Mouse (Mus musculus) layer of hippocampus, postnatal 10 days (tissue): Measurements from ENCODE around the gene Bcat1. TPM values are rescaled to one million over a fixed set of nuclear protein-coding genes. Genes with fewer than 3 reads are reported as not detected.
"Not testable (repeated sequence)": the region's sequence is repeated elsewhere in the genome, so short reads cannot be mapped to it uniquely, and the experiment has no call there.

Experiments
- DNase-seq, 2 experiments: peaks; one replicate each; pipeline ENCODE4 v3.0.0; 2021; ENCODE audit warnings: low spot score in 2 of 2
- total RNA-seq, 2 experiments: library from RNA; stranded (reverse); gene quantifications; 2 replicates each; pipeline ENCODE4 v1.2.3; 2021

The Bcat1 gene
- total RNA-seq, 2 experiments from 2014 or later: 78.6 to 79.6 TPM

GRCm38 (mm10) chr6:145094431-145094830 is 18.4 kb upstream of the Bcat1 start:
- no peak for DNase-seq

- DNase-seq: not testable (repeated sequence)
These were observed 17.1 kb upstream of the Bcat1 start for GRCm38 (mm10) chr6:145093038-145093622.

- no peak for DNase-seq
These were observed 16.0 kb upstream of the Bcat1 start for GRCm38 (mm10) chr6:145091998-145092397.

GRCm38 (mm10) chr6:145090928-145091327 is 14.9 kb upstream of the Bcat1 start:
- no peak for DNase-seq

- DNase-seq: no peak
These were observed 14.3 kb upstream of the Bcat1 start for GRCm38 (mm10) chr6:145090201-145090863.

- no peak for DNase-seq
These were observed 13.4 kb upstream of the Bcat1 start for GRCm38 (mm10) chr6:145089373-145089772.

GRCm38 (mm10) chr6:145088451-145089113 is 12.6 kb upstream of the Bcat1 start:
- DNase-seq: no peak

- no peak for DNase-seq
These were observed 8.5 kb upstream of the Bcat1 start for GRCm38 (mm10) chr6:145084343-145085117.

- DNase-seq: no peak
These were observed 5.7 kb upstream of the Bcat1 start for GRCm38 (mm10) chr6:145081721-145082120.

GRCm38 (mm10) chr6:145079087-145079759 is 3.2 kb upstream of the Bcat1 start:
- no peak for DNase-seq

- no peak for DNase-seq
These were observed 302 bp upstream of the Bcat1 start for GRCm38 (mm10) chr6:145076286-145076685.

GRCm38 (mm10) chr6:145075088-145075547 is 866 bp downstream of the Bcat1 start:
- peak; percentile 14 to 20 for DNase-seq

- no peak for DNase-seq
These were observed 1.5 kb downstream of the Bcat1 start for GRCm38 (mm10) chr6:145074461-145074860.

GRCm38 (mm10) chr6:145069921-145070320 is 6.1 kb downstream of the Bcat1 start:
- DNase-seq: no peak

GRCm38 (mm10) chr6:145069397-145069796 is 6.6 kb downstream of the Bcat1 start:
- no peak for DNase-seq

GRCm38 (mm10) chr6:145067679-145068078 is 8.3 kb downstream of the Bcat1 start:
- no peak for DNase-seq

GRCm38 (mm10) chr6:145066416-145066815 is 9.6 kb downstream of the Bcat1 start:
- DNase-seq: no peak

- no peak for DNase-seq
These were observed 10.6 kb downstream of the Bcat1 start for GRCm38 (mm10) chr6:145065301-145065845.

GRCm38 (mm10) chr6:145064104-145064503 is 11.9 kb downstream of the Bcat1 start:
- DNase-seq: no peak

- no peak for DNase-seq
These were observed 12.6 kb downstream of the Bcat1 start for GRCm38 (mm10) chr6:145063212-145063868.
